Mouse (Mus musculus) monocyte, adult 2 months (primary cell): Measurements from ENCODE around the gene Antxrl.

Experiments
- DNase-seq, 2 experiments: peaks; one replicate each; pipeline ENCODE4 v3.0.0; 2022; ENCODE audit warnings: low spot score in 2 of 2, low read depth in 1 of 2

The Antxrl gene

GRCm38 (mm10) chr14:34102601-34103000 is 50.1 kb downstream of the Antxrl start, which contains the start of gene A630023A22Rik:
Gene A630023A22Rik, minus strand, starts transcription at chr14:34102754.
- no peak for DNase-seq

- no peak for DNase-seq
These were observed 51.3 kb downstream of the Antxrl start for GRCm38 (mm10) chr14:34103855-34104254.

- no peak for DNase-seq
These were observed 52.4 kb downstream of the Antxrl start for GRCm38 (mm10) chr14:34104892-34105291.

- no peak for DNase-seq
These were observed 54.0 kb downstream of the Antxrl start for GRCm38 (mm10) chr14:34106389-34107062.

- DNase-seq, result no peak
These were observed 55.1 kb downstream of the Antxrl start for GRCm38 (mm10) chr14:34107594-34107993.

- DNase-seq, result no peak
These were observed 61.8 kb downstream of the Antxrl start for GRCm38 (mm10) chr14:34114311-34114710.

- no peak for DNase-seq
These were observed 66.7 kb downstream of the Antxrl start for GRCm38 (mm10) chr14:34119046-34119723.

- no peak for DNase-seq
These were observed 67.8 kb downstream of the Antxrl start for GRCm38 (mm10) chr14:34120016-34120910.

- DNase-seq, result no peak
These were observed 68.4 kb downstream of the Antxrl start for GRCm38 (mm10) chr14:34120923-34121351.

GRCm38 (mm10) chr14:34121691-34122090 is 69.2 kb downstream of the Antxrl start:
- no peak for DNase-seq
